Mouse (Mus musculus): ENCODE results near the gene Tmem59l. TPM values are rescaled to one million over a fixed set of nuclear protein-coding genes. Genes with fewer than 3 reads are reported as not detected.

The Tmem59l gene
- total and polyA plus RNA-seq, 3 experiments, result 0.21 TPM; not detected in 2

GRCm38 (mm10) chr8:70500386-70501301, 13.5 kb upstream of the Tmem59l start:
- H3K4me3 ChIP-seq, result no peak overlapping the region
- no peak for DNase-seq
- 16% methylated on average over 39 of the region's 39 CpGs for WGBS
- H3K27ac ChIP-seq, result no peak overlapping the region
- no peak overlapping the region for H3K9ac ChIP-seq (ENCODE audit: low read depth, low read length)
- H3K36me3 ChIP-seq (ENCODE audit: control insufficient read depth, insufficient read depth, low read length), result no peaks in the 10 kb centered on the region
- H3K79me2 ChIP-seq (replicated peaks; ENCODE audit: control insufficient read depth, insufficient read depth, low read length), result no peaks in the 10 kb centered on the region
- intact Hi-C loops (cut with DNase I), result no loop called here
- peaks cover 4% of the 10 kb centered on the region for H3K4me1 ChIP-seq (ENCODE audit: control insufficient read depth, insufficient read depth, low read length)
- TF ChIP-seq EP300 (IDR thresholded peaks at IDR 0.05; ENCODE audit: insufficient read depth, low read depth, low read length) (no peak), POLR2A (IDR thresholded peaks at IDR 0.05; ENCODE audit: insufficient read depth, low read depth, low read length) (no peak), CTCF (IDR thresholded peaks at IDR 0.05) (no peak)
- peaks cover 1% of the 10 kb centered on the region; the same call in 1 of the 2 replicates for H3K27me3 ChIP-seq (ENCODE audit: control insufficient read depth, insufficient read depth, low read length)

- no peaks in the 10 kb centered on the region for H3K4me1 ChIP-seq (ENCODE audit: control insufficient read depth, insufficient read depth, low read length)
- H3K4me3 ChIP-seq, result no peak overlapping the region
- no peak for DNase-seq
- TF ChIP-seq EP300 (IDR thresholded peaks at IDR 0.05; ENCODE audit: insufficient read depth, low read depth, low read length) (no peak), CTCF (IDR thresholded peaks at IDR 0.05) (no peak), POLR2A (IDR thresholded peaks at IDR 0.05; ENCODE audit: insufficient read depth, low read depth, low read length) (no peak)
- WGBS, result 24% methylated on average over 12 of the region's 12 CpGs
- peaks cover 18% of the 10 kb centered on the region for H3K27me3 ChIP-seq (ENCODE audit: control insufficient read depth, insufficient read depth, low read length)
- H3K9ac ChIP-seq (ENCODE audit: low read depth, low read length), result no peak overlapping the region
- no peak overlapping the region for H3K27ac ChIP-seq
- intact Hi-C loops (cut with DNase I), result no loop called here
- no peaks in the 10 kb centered on the region for H3K79me2 ChIP-seq (replicated peaks; ENCODE audit: control insufficient read depth, insufficient read depth, low read length)
- no peaks in the 10 kb centered on the region for H3K36me3 ChIP-seq (ENCODE audit: control insufficient read depth, insufficient read depth, low read length)
Measured at GRCm38 (mm10) chr8:70495771-70496062, 8.6 kb upstream of the Tmem59l start.

GRCm38 (mm10) chr8:70495001-70495770, 8.0 kb upstream of the Tmem59l start:
- no peaks in the 10 kb centered on the region for H3K79me2 ChIP-seq (replicated peaks; ENCODE audit: control insufficient read depth, insufficient read depth, low read length)
- H3K36me3 ChIP-seq (ENCODE audit: control insufficient read depth, insufficient read depth, low read length), result no peaks in the 10 kb centered on the region
- intact Hi-C loops (cut with DNase I), result no loop called here
- no peak overlapping the region for H3K27ac ChIP-seq
- WGBS, result 21% methylated on average over 21 of the region's 21 CpGs
- TF ChIP-seq EP300 (IDR thresholded peaks at IDR 0.05; ENCODE audit: insufficient read depth, low read depth, low read length) (no peak), POLR2A (IDR thresholded peaks at IDR 0.05; ENCODE audit: insufficient read depth, low read depth, low read length) (no peak), CTCF (IDR thresholded peaks at IDR 0.05) (no peak)
- H3K27me3 ChIP-seq (ENCODE audit: control insufficient read depth, insufficient read depth, low read length), result peaks cover 17% of the 10 kb centered on the region
- H3K4me3 ChIP-seq, result no peak overlapping the region
- H3K4me1 ChIP-seq (ENCODE audit: control insufficient read depth, insufficient read depth, low read length), result no peaks in the 10 kb centered on the region
- DNase-seq, result no peak
- no peak overlapping the region for H3K9ac ChIP-seq (ENCODE audit: low read depth, low read length)

- intact Hi-C loops (cut with DNase I), result no loop called here
- no peak for DNase-seq
- Histone ChIP-seq H3K27me3 (ENCODE audit: control insufficient read depth, insufficient read depth, low read length) (peaks cover 20% of the 10 kb centered on the region), H3K36me3 (ENCODE audit: control insufficient read depth, insufficient read depth, low read length) (no peaks in the 10 kb centered on the region), H3K4me3 (no peak overlapping the region), H3K27ac (no peak overlapping the region), H3K79me2 (replicated peaks; ENCODE audit: control insufficient read depth, insufficient read depth, low read length) (no peaks in the 10 kb centered on the region), H3K4me1 (ENCODE audit: control insufficient read depth, insufficient read depth, low read length) (no peaks in the 10 kb centered on the region), H3K9ac (ENCODE audit: low read depth, low read length) (no peak overlapping the region)
- WGBS, result 8% methylated on average over 28 of the region's 28 CpGs
- TF ChIP-seq CTCF (IDR thresholded peaks at IDR 0.05) (no peak), POLR2A (IDR thresholded peaks at IDR 0.05; ENCODE audit: insufficient read depth, low read depth, low read length) (no peak), EP300 (IDR thresholded peaks at IDR 0.05; ENCODE audit: insufficient read depth, low read depth, low read length) (no peak)
Measured at GRCm38 (mm10) chr8:70494416-70494945, 7.3 kb upstream of the Tmem59l start.

GRCm38 (mm10) chr8:70493692-70494415, 6.7 kb upstream of the Tmem59l start:
- WGBS, result 2% methylated on average over 47 of the region's 47 CpGs
- H3K79me2 ChIP-seq (replicated peaks; ENCODE audit: control insufficient read depth, insufficient read depth, low read length), result no peaks in the 10 kb centered on the region
- no peak for TF ChIP-seq EP300 (IDR thresholded peaks at IDR 0.05; ENCODE audit: insufficient read depth, low read depth, low read length)
- no peak for TF ChIP-seq CTCF (IDR thresholded peaks at IDR 0.05)
- no peak for TF ChIP-seq POLR2A (IDR thresholded peaks at IDR 0.05; ENCODE audit: insufficient read depth, low read depth, low read length)
- H3K36me3 ChIP-seq (ENCODE audit: control insufficient read depth, insufficient read depth, low read length), result no peaks in the 10 kb centered on the region
- H3K4me3 ChIP-seq, result no peak overlapping the region; the same call in 1 of the 2 replicates
- no peak for DNase-seq
- H3K9ac ChIP-seq (ENCODE audit: low read depth, low read length), result no peak overlapping the region
- H3K27me3 ChIP-seq (ENCODE audit: control insufficient read depth, insufficient read depth, low read length), result peaks cover 22% of the 10 kb centered on the region
- intact Hi-C loops (cut with DNase I), result no loop called here
- no peak overlapping the region for H3K27ac ChIP-seq
- H3K4me1 ChIP-seq (ENCODE audit: control insufficient read depth, insufficient read depth, low read length), result peaks cover 3% of the 10 kb centered on the region; the same call in 1 of the 2 replicates

Measured in heart, adult 2 months (tissue).